Mouse (Mus musculus) testis, adult 2 months (tissue): Measurements from ENCODE around the gene Cacna1e. TPM values are rescaled to one million over a fixed set of nuclear protein-coding genes. Genes with fewer than 3 reads are reported as not detected.

Source experiments
- H3K27ac ChIP-seq: fragments of 200-500 bp; 2 replicates; pipeline ENCODE4 v1.5.1; 2012; ENCODE audit warnings: low read depth, low read length; ENCODE audit not compliant: control insufficient read depth, insufficient read depth
- H3K27me3 ChIP-seq: fragments of 200-500 bp; 2 replicates; pipeline ENCODE4 v1.6.1; 2012; ENCODE audit warnings: mild to moderate bottlenecking, low read length, moderate library complexity; ENCODE audit not compliant: control insufficient read depth, insufficient read depth
- H3K36me3 ChIP-seq: fragments of 200-500 bp; 2 replicates; pipeline ENCODE4 v1.6.1; 2012; ENCODE audit warnings: mild to moderate bottlenecking, low read length; ENCODE audit not compliant: control insufficient read depth, insufficient read depth
- H3K4me1 ChIP-seq: fragments of 200-500 bp; 2 replicates; pipeline ENCODE4 v1.6.1; 2012; ENCODE audit warnings: low read length; ENCODE audit not compliant: control insufficient read depth, insufficient read depth
- H3K4me3 ChIP-seq: fragments of 200-500 bp; 2 replicates; pipeline ENCODE4 v1.5.1; 2012; ENCODE audit warnings: low read depth, mild to moderate bottlenecking, low read length, moderate library complexity, mixed read lengths; ENCODE audit not compliant: control insufficient read depth
- CTCF ChIP-seq: fragments of 200-500 bp; IDR thresholded peaks from 2 replicates; pipeline ENCODE4 v1.5.1; 2012; ENCODE audit warnings: low read depth, mild to moderate bottlenecking, inconsistent platforms, low read length, moderate library complexity; ENCODE audit not compliant: control insufficient read depth, insufficient read depth, insufficient replicate concordance
- POLR2A ChIP-seq: fragments of 200-500 bp; IDR thresholded peaks from 2 replicates; pipeline ENCODE4 v1.6.1; 2012; ENCODE audit warnings: low read depth, mild to moderate bottlenecking, inconsistent platforms, low read length, moderate library complexity; ENCODE audit not compliant: control insufficient read depth
- polyA plus RNA-seq: library from polyadenylated mRNA; depleted of rRNA; stranded (reverse); fragments of >200 nt; gene quantifications from 2 replicates; pipeline ENCODE4 v1.2.3, GENCODE M21; 2012

The Cacna1e gene
- polyA plus RNA-seq, 1 experiment: 1.0 TPM

GRCm38 (mm10) chr1:154798771-154799170 is 85.5 kb downstream of the Cacna1e start:
- Histone ChIP-seq H3K27me3 (no peaks in the 10 kb centered on the region), H3K4me3 (no peak overlapping the region), H3K4me1 (no peaks in the 10 kb centered on the region; the same call in 1 of the 2 replicates), H3K27ac (no peak overlapping the region), H3K36me3 (no peaks in the 10 kb centered on the region)
- TF ChIP-seq POLR2A (no peak), CTCF (no peak)

GRCm38 (mm10) chr1:154796685-154797084 is 87.6 kb downstream of the Cacna1e start:
- no peak overlapping the region for H3K27ac ChIP-seq
- H3K27me3 ChIP-seq: no peaks in the 10 kb centered on the region
- H3K4me3 ChIP-seq: no peak overlapping the region
- TF ChIP-seq CTCF (peak; percentile 55; the same call in 1 of the 2 replicates), POLR2A (no peak)
- no peaks in the 10 kb centered on the region for H3K36me3 ChIP-seq
- no peaks in the 10 kb centered on the region; the same call in 1 of the 2 replicates for H3K4me1 ChIP-seq

GRCm38 (mm10) chr1:154794518-154794951 is 89.8 kb downstream of the Cacna1e start:
- H3K4me3 ChIP-seq: no peak overlapping the region
- no peaks in the 10 kb centered on the region for H3K27me3 ChIP-seq
- H3K27ac ChIP-seq: no peak overlapping the region
- TF ChIP-seq POLR2A: no peak
- TF ChIP-seq CTCF: no peak
- no peaks in the 10 kb centered on the region for H3K36me3 ChIP-seq
- H3K4me1 ChIP-seq: no peaks in the 10 kb centered on the region; the same call in 1 of the 2 replicates

- Histone ChIP-seq H3K4me1 (no peaks in the 10 kb centered on the region), H3K27me3 (no peaks in the 10 kb centered on the region), H3K27ac (no peak overlapping the region), H3K4me3 (no peak overlapping the region), H3K36me3 (no peaks in the 10 kb centered on the region)
- no peak for TF ChIP-seq POLR2A
- TF ChIP-seq CTCF: no peak
Observed at GRCm38 (mm10) chr1:154791544-154792174, 92.6 kb downstream of the Cacna1e start.

- H3K4me1 ChIP-seq: peaks cover 9% of the 10 kb centered on the region
- no peak overlapping the region for H3K4me3 ChIP-seq
- H3K36me3 ChIP-seq: no peaks in the 10 kb centered on the region
- H3K27me3 ChIP-seq: no peaks in the 10 kb centered on the region
- TF ChIP-seq CTCF: no peak; the same call in 1 of the 2 replicates
- no peak for TF ChIP-seq POLR2A
- no peak overlapping the region for H3K27ac ChIP-seq
Observed at GRCm38 (mm10) chr1:154788491-154788890, 95.8 kb downstream of the Cacna1e start.

- Histone ChIP-seq H3K27me3 (no peaks in the 10 kb centered on the region), H3K36me3 (no peaks in the 10 kb centered on the region), H3K27ac (no peak overlapping the region), H3K4me1 (peaks cover 9% of the 10 kb centered on the region), H3K4me3 (no peak overlapping the region)
- TF ChIP-seq POLR2A: no peak
- TF ChIP-seq CTCF: peak; percentile 75; the same call in 1 of the 2 replicates
Observed at GRCm38 (mm10) chr1:154788069-154788468, 96.2 kb downstream of the Cacna1e start.

- no peak overlapping the region for H3K4me3 ChIP-seq
- H3K4me1 ChIP-seq: peaks cover 9% of the 10 kb centered on the region
- H3K36me3 ChIP-seq: no peaks in the 10 kb centered on the region
- H3K27ac ChIP-seq: no peak overlapping the region
- no peak for TF ChIP-seq POLR2A
- TF ChIP-seq CTCF: no peak
- H3K27me3 ChIP-seq: no peaks in the 10 kb centered on the region
Observed at GRCm38 (mm10) chr1:154787418-154787817, 96.9 kb downstream of the Cacna1e start.

GRCm38 (mm10) chr1:154786243-154786669 is 98.0 kb downstream of the Cacna1e start:
- no peaks in the 10 kb centered on the region for H3K27me3 ChIP-seq
- H3K4me3 ChIP-seq: peak overlapping the region; percentile 15
- TF ChIP-seq CTCF (peak; percentile 70; the same call in 1 of the 2 replicates), POLR2A (no peak)
- no peak overlapping the region for H3K27ac ChIP-seq
- H3K4me1 ChIP-seq: peaks cover 9% of the 10 kb centered on the region
- no peaks in the 10 kb centered on the region for H3K36me3 ChIP-seq
